Mouse (Mus musculus): Measurements from ENCODE around the gene Iqschfp.
A peak's percentile ranks its signal among the peaks of the same experiment; 100 is the strongest.

Gene Iqschfp

DNA sequence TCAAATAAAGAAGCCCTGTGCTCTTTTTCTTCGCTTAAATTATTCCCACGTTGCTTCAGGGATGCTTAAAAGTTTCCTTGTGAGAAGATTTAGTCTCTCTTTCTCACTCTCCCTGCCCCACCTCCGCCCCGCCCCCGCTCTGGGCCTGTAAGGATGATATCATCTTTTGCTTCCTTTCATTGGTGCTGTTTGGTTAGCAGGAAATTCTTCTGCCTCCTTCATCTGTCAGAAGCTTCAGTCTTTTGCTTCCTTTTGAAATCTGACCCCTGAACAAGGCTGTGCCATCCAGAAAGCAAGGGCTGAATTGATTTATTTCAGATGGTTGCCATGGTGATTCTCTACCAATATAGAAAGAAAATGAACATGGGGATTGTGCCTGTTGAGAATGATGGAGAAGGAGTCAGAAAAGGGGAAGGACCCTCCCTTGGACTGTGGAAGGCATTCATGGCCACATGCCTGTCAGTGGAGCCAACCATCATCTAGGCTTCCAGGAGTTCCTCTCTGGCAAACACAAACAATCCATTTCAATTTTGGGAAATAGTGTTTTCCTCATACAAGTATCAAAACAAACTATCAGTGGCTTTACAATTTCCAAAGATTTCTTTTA is 62.5 kb downstream of the Iqschfp start:
- DNase-seq (ENCODE audit: extremely low read depth, low read depth) = no peak

- DNase-seq (ENCODE audit: extremely low read depth, low read depth) = no peak
Observed at GRCm38 (mm10) chr3:67959672-67960071, 67.6 kb downstream of the Iqschfp start.

- DNase-seq (ENCODE audit: extremely low read depth, low read depth) = no peak
Observed at GRCm38 (mm10) chr3:67960133-67960532, 68.1 kb downstream of the Iqschfp start.

DNA sequence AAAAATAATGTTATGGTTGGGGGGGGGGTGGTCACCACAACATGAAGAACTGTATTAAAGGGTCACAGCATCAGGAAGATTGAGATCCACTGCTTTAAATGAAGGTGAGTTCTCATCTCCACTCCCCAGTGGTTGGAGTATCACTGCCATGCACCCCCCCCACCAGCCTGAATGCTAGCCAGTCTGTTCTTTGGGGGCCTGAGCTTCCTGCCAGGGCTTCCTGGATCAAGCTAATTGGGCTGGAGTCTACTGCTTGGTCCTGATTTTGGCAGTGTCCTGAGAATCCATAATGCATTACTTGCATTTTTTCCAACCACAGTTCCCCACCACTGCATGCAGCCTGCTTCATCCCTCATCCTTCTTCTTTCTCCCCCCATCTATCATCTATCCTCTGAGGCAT is 68.7 kb downstream of the Iqschfp start:
- no peak for DNase-seq (ENCODE audit: extremely low read depth, low read depth)

DNA sequence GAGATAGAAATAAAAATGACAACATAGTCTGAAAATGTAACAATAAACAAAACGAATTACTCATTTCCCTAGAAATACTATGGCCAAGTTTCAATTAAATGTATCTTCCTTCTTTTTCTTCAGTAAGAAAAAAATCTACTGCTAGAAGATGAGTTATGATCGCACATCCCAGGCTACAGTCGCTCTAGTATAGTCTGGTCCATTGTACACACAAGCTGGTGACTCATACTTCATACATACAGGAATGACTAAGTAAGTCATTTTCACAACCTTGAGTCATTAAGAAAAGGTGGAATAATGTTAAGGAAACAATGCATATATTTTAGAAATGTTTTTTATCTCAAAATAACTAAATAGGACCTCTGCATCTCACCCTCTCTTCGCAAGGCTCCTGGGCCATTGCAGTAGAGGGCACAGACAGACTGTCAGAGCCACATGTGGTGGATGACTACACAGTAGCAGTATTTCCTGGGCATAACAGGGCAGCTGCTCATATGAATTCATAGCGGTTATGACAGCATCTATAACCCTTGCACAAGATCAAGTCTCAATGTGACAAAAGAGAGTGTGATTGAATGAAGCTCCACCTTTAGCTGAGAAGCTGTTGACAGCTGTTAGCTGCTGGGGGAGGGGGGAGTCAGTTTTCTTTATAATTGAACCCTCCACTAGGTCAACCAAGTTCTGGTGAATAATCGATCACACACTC is 70.1 kb downstream of the Iqschfp start:
- no peak for DNase-seq (ENCODE audit: extremely low read depth, low read depth)

DNA sequence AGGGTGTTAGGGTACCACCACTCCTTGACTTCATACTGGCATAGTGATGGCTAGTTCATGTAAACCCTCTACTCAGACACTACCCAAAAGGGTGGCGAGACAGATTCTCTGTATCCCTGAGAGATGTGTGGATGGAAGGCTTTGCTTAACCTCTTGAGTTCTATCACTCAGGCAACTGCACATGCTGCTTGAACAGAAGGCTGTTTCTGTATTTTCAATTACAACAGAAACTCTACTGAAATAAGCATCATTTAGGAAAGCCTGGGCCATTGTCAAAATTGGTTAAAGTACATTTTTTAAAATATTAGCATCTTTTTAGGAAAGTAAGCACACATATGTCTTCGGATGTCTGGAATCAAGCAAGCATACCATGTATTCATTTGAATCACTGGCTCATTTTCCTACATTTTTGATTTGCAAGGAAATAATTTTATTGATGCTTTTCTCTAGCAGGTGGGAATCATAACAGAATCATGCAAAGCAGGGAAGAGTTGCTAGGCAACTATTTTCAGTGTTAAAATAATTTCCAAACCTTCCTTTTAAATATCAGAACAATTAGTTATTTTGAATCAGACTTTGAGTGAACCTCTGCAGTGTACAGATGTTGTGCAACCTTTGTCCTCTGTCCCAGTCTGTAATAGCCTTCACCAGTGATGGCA is 82.4 kb downstream of the Iqschfp start:
- DNase-seq (ENCODE audit: extremely low read depth, low read depth) = no peak

GRCm38 (mm10) chr3:67980006-67980405 is 88.0 kb downstream of the Iqschfp start:
- DNase-seq (ENCODE audit: extremely low read depth, low read depth) = no peak

GRCm38 (mm10) chr3:67983329-67983728 is 91.3 kb downstream of the Iqschfp start:
- DNase-seq (ENCODE audit: extremely low read depth, low read depth) = no peak

DNA sequence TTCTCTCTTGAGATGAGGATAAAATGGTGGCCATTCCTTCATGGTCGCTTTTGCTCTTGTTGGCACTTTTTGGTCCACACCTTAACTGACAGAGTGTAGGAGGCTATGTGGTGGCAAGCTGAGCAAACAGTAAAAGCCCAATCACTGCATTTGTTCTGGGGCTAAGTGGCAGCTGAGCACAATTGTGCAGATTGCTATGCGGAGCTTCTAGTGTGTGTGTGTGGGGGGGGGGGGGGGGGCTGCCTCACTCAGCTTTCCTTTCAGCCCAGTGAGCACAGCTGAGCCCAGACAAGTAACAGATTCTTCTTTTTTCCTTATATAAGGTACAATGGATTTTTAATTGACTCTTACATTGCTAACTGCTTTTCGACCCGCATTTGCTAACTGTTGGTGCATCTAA is 110.4 kb downstream of the Iqschfp start:
- DNase-seq (ENCODE audit: extremely low read depth, low read depth) = no peak

- no peak for DNase-seq (ENCODE audit: extremely low read depth, low read depth)
Observed at GRCm38 (mm10) chr3:68012342-68012741, 120.3 kb downstream of the Iqschfp start.

- DNase-seq (ENCODE audit: extremely low read depth, low read depth) = no peak
Observed at GRCm38 (mm10) chr3:68015786-68016185, 123.8 kb downstream of the Iqschfp start.

DNA sequence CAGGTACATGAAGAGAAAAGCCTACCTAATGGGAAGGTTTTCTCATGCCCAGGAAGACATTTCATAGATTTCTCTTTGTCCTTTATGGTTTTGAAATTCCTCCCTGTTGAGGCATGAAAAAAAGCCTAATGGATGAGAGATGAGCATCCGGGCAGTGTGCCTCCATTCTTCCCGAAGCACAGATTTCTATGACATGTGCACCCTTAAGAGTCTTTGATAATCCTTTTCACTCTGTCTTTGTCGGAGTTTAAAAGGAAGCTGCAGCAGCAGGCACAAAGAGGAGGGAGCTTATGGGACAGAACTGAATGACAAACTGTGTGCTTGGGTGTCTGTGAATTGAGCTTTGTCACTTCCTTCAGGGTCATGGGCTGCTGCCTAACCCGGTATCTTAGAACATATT is 127.4 kb downstream of the Iqschfp start:
- DNase-seq (ENCODE audit: extremely low read depth, low read depth) = no peak

DNA sequence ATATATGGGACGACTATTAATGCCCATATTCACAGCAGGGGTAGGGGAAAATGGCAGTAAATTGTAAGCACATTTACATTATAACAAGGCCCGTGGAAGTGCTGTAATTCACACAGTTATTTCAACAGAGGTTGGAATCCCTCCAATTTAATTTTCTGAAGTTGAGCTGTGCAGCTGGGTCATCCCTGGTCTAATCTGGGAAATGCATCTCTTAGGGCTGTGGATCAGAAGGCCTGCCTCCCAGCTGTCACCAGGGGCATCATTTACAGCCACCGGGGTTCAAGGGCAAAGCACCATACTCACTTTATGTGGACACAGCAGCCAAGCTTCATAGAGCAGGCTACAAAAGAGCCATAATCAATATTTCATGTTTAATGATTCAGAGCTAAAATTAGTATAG is 144.1 kb downstream of the Iqschfp start:
- DNase-seq (ENCODE audit: extremely low read depth, low read depth) = no peak

GRCm38 (mm10) chr3:68042951-68043350 is 150.9 kb downstream of the Iqschfp start:
- no peak for DNase-seq (ENCODE audit: extremely low read depth, low read depth)

DNA sequence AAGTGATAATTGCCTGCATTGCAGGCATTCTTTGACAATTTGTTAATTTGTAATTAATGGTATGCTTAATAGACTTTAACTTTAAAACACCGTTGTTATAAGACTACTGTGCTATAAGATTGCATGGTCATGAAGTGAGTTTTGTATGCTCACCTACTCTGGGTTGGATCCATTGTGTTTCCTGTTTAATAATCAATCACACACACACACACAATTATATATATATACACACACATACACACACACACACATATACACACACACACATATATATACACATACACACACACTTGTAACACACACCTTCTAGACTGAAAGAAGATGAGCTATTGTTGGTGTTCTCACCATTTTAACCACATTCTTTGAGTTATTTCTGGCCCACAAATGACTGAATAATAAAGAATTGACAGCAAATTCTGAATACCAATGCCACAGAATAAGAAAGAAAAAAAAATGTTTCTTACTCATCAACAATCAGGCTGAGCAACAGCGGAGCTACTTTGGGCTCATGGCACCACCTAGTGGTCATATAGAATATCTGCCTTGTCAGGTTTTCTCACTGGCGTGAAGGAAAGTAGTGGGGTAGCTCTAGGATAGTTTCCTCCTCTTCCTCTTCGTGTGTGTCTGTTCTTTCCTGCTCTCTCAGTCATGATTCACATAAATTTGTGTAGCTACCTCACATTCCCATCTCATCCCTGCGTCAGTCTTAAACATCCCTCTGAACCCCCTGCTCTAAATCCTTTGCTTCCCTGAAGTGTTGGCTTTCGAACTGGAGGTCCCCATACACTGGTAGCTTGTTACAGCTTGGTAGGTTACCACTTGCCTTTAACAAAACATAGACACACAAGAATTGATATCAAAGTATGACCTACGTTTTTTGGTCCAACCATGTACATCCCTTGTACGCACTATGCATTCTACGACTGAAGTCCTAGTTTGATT is 153.7 kb downstream of the Iqschfp start:
- peak; percentile 25 for DNase-seq (ENCODE audit: extremely low read depth, low read depth)

DNA sequence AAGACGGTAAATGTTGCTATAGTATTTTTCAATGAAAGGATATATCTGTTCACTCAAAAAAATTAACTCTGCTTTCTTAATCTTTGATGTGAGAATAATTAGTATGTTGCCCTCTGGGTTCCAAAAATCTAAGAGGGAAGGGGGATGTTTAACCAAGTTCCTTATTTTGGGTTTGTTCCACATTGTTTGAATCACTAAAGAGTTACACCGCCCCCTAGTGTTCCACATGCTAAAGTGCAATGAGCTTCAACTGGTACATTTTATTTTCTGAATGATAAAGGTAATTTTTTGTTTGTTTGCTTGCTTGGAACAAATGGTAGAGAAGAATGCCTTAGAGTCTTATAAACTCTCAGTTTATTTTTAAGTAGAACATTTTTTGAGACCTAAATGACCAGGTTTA is 161.5 kb downstream of the Iqschfp start:
- peak; percentile 44 for DNase-seq (ENCODE audit: extremely low read depth, low read depth)

DNA sequence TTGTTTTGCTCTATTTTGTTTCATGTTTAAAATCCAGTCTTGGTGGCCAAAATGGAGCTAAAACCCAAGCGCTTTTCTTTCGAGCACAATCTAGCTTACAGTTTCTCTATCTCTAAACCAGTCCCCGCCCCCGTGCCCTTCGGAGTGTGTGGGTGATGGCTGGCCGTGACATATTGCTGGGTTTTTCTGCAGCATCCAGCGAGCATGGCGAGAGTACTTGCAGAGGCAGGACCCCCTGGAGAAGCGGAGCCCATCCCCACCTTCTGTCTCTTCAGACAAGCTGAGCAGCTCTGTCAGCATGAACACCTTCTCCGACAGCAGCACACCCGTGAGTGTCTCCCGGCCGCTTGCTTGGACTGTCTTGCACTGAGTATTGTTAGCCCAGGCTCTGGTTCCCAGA is 163.0 kb downstream of the Iqschfp start:
- DNase-seq (ENCODE audit: extremely low read depth, low read depth) = no peak

DNA sequence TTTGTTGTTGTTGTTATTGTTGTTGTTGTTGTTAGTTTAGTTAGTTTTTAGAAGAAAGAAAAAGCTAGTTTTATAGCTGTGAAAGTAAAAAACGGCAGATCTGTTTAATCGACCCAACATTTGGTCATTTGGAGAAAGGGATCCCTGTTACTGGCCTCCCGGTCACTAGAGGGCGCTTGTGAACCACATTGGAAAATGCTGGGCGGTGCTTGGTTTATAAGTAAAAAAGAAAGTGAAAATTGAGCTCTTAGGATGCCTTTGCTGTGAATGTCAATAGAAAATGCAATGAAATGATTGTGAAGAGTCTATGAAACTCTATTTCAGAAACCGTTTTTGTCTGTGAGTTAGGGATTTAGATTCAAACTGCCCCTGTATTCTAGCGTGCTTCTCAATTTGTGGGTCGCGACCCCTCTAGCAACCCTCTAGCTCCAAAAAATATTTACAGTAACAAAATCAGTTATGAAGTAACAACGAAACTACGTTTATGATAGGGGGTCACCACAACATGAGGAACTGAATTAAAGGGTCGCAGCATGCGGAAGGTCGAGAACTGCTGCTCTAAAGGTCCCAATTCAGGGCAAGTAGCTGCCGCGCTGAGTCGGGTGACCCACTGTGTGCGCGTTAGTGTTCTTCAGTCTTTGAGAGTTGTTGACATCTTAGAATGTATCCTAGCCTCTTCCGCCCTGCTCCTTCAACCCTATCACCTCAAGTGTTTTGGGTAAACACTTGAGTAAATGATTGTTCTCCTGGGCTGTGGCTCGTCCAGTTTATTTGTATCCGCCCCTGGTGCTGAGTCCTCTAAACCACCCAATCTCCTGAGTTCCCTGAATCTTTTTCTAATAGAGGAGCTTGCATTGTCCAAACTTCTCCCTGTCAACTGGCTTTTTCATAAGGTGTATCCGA is 164.6 kb downstream of the Iqschfp start:
- DNase-seq (ENCODE audit: extremely low read depth, low read depth) = peak; percentile 52

DNA sequence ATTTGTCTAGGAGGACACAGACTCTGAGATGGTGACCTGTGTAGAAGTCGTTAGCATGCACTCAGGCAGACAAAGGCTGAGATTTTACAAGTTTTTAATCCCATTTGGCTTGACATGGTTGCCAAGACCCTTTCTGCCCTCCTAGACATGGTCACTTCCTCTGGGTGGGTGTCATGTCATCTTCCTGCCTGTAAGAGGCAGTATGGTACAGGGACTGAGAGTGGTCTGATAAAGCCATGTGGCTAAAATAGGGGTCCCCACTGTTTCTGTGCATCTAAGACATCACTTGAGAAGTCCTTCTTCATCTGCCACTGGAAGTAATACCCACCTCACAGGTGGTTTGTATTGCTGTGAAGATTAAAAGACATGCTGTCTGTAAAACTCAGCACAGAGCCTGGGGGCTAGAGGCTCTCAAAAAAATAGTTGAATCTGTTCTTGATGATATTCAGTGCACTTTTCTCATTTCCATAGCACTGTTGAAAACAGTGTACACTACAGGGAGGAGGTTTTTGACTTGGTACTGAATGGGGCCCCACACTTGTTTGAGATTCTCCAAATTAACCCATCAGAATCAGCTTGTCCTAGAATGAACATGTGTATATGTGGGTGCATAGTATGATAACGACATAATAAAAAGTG is 167.2 kb downstream of the Iqschfp start:
- peak; percentile 12 for DNase-seq (ENCODE audit: extremely low read depth, low read depth)

GRCm38 (mm10) chr3:68064731-68065130 is 172.7 kb downstream of the Iqschfp start, which contains the start of gene Schip1:
Gene Schip1 (plus strand): TSS chr3:68064802.
- DNase-seq (ENCODE audit: extremely low read depth, low read depth) = no peak

All from MEL-GATA-1-ER (cell line).